Mouse (Mus musculus): Measurements from ENCODE around the gene Lypd6b. TPM values are rescaled to one million over a fixed set of nuclear protein-coding genes. Genes with fewer than 3 reads are reported as not detected.

The Lypd6b gene
- polyA plus RNA-seq, 1 experiment from 2014 or later, result 3.1 TPM

- no peaks in the 10 kb centered on the region for H3K9me3 ChIP-seq
- H3K27me3 ChIP-seq (replicated peaks), result no peaks in the 10 kb centered on the region; the same call in 1 of the 2 replicates
- no peak overlapping the region for H3K27ac ChIP-seq
- no peaks in the 10 kb centered on the region for H3K4me1 ChIP-seq
- no peak overlapping the region for H3K4me2 ChIP-seq (replicated peaks)
- 80% methylated on average over 5 of the region's 5 CpGs for WGBS
- no peak overlapping the region for H3K9ac ChIP-seq
- no peak overlapping the region for H3K4me3 ChIP-seq
- no peak for ATAC-seq (ENCODE audit: low FRiP score, low read depth)
- H3K36me3 ChIP-seq, result no peaks in the 10 kb centered on the region
Observed at GRCm38 (mm10) chr2:49983021-49983420, 195.5 kb downstream of the Lypd6b start.

GRCm38 (mm10) chr2:49984780-49985179 is 197.3 kb downstream of the Lypd6b start:
- Histone ChIP-seq H3K27me3 (replicated peaks) (no peaks in the 10 kb centered on the region; the same call in 1 of the 2 replicates), H3K4me1 (no peaks in the 10 kb centered on the region), H3K4me3 (no peak overlapping the region), H3K9me3 (no peaks in the 10 kb centered on the region), H3K36me3 (no peaks in the 10 kb centered on the region), H3K27ac (no peak overlapping the region), H3K9ac (no peak overlapping the region), H3K4me2 (replicated peaks) (no peak overlapping the region)
- 31% methylated on average over 3 of the region's 3 CpGs for WGBS
- no peak for ATAC-seq (ENCODE audit: low FRiP score, low read depth)

GRCm38 (mm10) chr2:49995841-49996240 is 208.4 kb downstream of the Lypd6b start:
- H3K4me1 ChIP-seq, result no peaks in the 10 kb centered on the region
- H3K36me3 ChIP-seq, result no peaks in the 10 kb centered on the region
- no peaks in the 10 kb centered on the region for H3K27me3 ChIP-seq (replicated peaks)
- no peak overlapping the region for H3K9ac ChIP-seq
- H3K9me3 ChIP-seq, result no peaks in the 10 kb centered on the region
- no peak for ATAC-seq (ENCODE audit: low FRiP score, low read depth)
- no peak overlapping the region for H3K4me2 ChIP-seq (replicated peaks)
- H3K4me3 ChIP-seq, result no peak overlapping the region
- H3K27ac ChIP-seq, result no peak overlapping the region
- 94% methylated on average over 4 of the region's 4 CpGs for WGBS

- ATAC-seq (ENCODE audit: low FRiP score, low read depth), result no peak
- Histone ChIP-seq H3K4me3 (no peak overlapping the region), H3K4me1 (no peaks in the 10 kb centered on the region), H3K4me2 (replicated peaks) (no peak overlapping the region), H3K27me3 (replicated peaks) (no peaks in the 10 kb centered on the region), H3K9me3 (no peaks in the 10 kb centered on the region), H3K9ac (no peak overlapping the region), H3K27ac (no peak overlapping the region), H3K36me3 (no peaks in the 10 kb centered on the region)
- WGBS, result 70% methylated on average over 1 of the region's 1 CpGs
Observed at GRCm38 (mm10) chr2:49997216-49997615, 209.7 kb downstream of the Lypd6b start.

Other genes starting within 250 kb of the Lypd6b start
- 165 and 168 TPM in 2 replicates for gene Kif5c, start 168.4 kb upstream of the Lypd6b start, polyA plus RNA-seq (2016; fragmentation: Nextera tagmentation; extraction: Ambion mirVana)

Data from neural tube, embryonic 12.5 days (tissue).